Mouse (Mus musculus) limb, embryonic 14.5 days (tissue): ENCODE measurements around the gene Slamf7. TPM values are rescaled to one million over a fixed set of nuclear protein-coding genes. Genes with fewer than 3 reads are reported as not detected.

Experiments
- ATAC-seq: fragments of 200-750 bp; cut with Nextera tagmentation; 2 replicates; pipeline ENCODE4 v1.8.0; 2017; ENCODE audit warnings: low read depth, moderate number of reproducible peaks, moderate TSS enrichment; ENCODE audit not compliant: low FRiP score
- DNase-seq: peaks from one replicate; pipeline ENCODE4 v3.0.0-alpha.2; 2015; ENCODE audit warnings: low spot score
- H3K27ac ChIP-seq: fragments of 300-500 bp; sonication (generic); replicated peaks from 2 replicates; pipeline ENCODE4 v1.5.1; 2014; ENCODE audit warnings: low read depth, mild to moderate bottlenecking, low read length, moderate library complexity, mixed read lengths
- H3K27me3 ChIP-seq: fragments of 300-500 bp; sonication (generic); 2 replicates; pipeline ENCODE4 v1.6.1; 2014; ENCODE audit warnings: low read length, mixed read lengths; ENCODE audit not compliant: control insufficient read depth, insufficient read depth
- H3K36me3 ChIP-seq: fragments of 300-500 bp; sonication (generic); 2 replicates; pipeline ENCODE4 v1.6.1; 2014; ENCODE audit warnings: mild to moderate bottlenecking, low read length, moderate library complexity, mixed read lengths; ENCODE audit not compliant: control insufficient read depth, insufficient read depth
- H3K4me1 ChIP-seq: fragments of 300-500 bp; sonication (generic); 2 replicates; pipeline ENCODE4 v1.6.1; 2014; ENCODE audit warnings: antibody characterized with exemption, low read length, mixed read lengths; ENCODE audit not compliant: control insufficient read depth, insufficient read depth
- H3K4me2 ChIP-seq: fragments of 300-500 bp; sonication (generic); replicated peaks from 2 replicates; pipeline ENCODE4 v1.6.1; 2014; ENCODE audit warnings: low read depth, mild to moderate bottlenecking, low read length, moderate library complexity; ENCODE audit not compliant: severe bottlenecking
- H3K4me3 ChIP-seq: fragments of 300-500 bp; sonication (generic); replicated peaks from 2 replicates; pipeline ENCODE4 v1.5.1; 2014; ENCODE audit warnings: low read length
- H3K9ac ChIP-seq: fragments of 300-500 bp; sonication (generic); 2 replicates; pipeline ENCODE4 v1.6.1; 2014; ENCODE audit warnings: mild to moderate bottlenecking, low read depth, low read length, moderate library complexity; ENCODE audit not compliant: severe bottlenecking
- H3K9me3 ChIP-seq: fragments of 300-500 bp; sonication (generic); 2 replicates; pipeline ENCODE4 v1.6.1; 2016; ENCODE audit warnings: low read length; ENCODE audit not compliant: control insufficient read depth
- POLR2A ChIP-seq: fragments of 200-500 bp; IDR thresholded peaks from 2 replicates; pipeline ENCODE4 v1.8.0; 2012; ENCODE audit warnings: inconsistent platforms, mild to moderate bottlenecking, moderate library complexity, borderline replicate concordance; ENCODE audit not compliant: insufficient read depth, insufficient read length; ENCODE audit errors: extremely low read depth
- WGBS: fragments of 180-500 bp; shearing (Covaris S2); extraction: QIAGEN DNeasy Blood & Tissue Kit; methylation state at CpG from one replicate; pipeline ENCODE4 v1.1.7; 2014; 5-methylcytosine and 5-hydroxymethylcytosine counted together
- microRNA-seq: library from miRNA; unstranded; fragments of <30 nt; microRNA quantifications from one replicate; pipeline ENCODE4, GENCODE M21; 2016
- polyA plus RNA-seq, 2 experiments: library from polyadenylated mRNA; depleted of rRNA in 1 of 2; stranded (reverse) in 1 of 2; unstranded in 1 of 2; fragments of >200 nt; fragmentation: Nextera tagmentation in 1 of 2; extraction: Ambion mirVana in 1 of 2; gene quantifications; 2 replicates each; pipeline versions ENCODE4 v1.2.1 to v1.2.3; 2012 to 2014

Slamf7 gene
- polyA plus RNA-seq, 2 experiments, result 0.09 to 0.21 TPM

GRCm38 (mm10) chr1:171610781-171611180 is 42.1 kb downstream of the Slamf7 start:
- Histone ChIP-seq H3K27ac (no peak overlapping the region), H3K36me3 (no peaks in the 10 kb centered on the region), H3K9me3 (no peaks in the 10 kb centered on the region), H3K4me2 (no peak overlapping the region), H3K27me3 (no peaks in the 10 kb centered on the region), H3K9ac (no peak overlapping the region), H3K4me1 (no peaks in the 10 kb centered on the region), H3K4me3 (no peak overlapping the region)
- ATAC-seq (no peak), DNase-seq (no peak)
- WGBS, result 40% methylated on average over 1 of the region's 1 CpGs
- TF ChIP-seq POLR2A, result no peak

DNA sequence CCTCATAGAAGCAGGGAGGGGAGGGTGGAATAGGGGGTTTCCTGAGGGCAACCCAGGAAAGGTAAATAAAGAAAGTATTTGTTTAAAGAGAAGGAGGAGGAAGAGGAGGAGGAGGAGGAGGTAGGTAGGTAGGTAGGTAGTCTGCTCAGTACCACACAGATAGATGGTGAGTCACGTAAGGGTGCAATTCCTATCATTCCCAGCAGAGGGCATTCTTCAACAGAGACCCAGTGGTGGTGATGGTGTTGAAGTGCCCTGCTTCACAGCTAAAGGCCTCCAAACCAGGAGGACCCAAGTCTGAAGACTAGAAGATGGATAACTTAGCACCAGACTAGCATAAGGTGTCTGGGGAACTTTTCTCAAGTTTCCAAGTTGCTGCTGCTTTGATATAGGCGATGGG is 42.8 kb downstream of the Slamf7 start:
- Histone ChIP-seq H3K27me3 (no peaks in the 10 kb centered on the region), H3K4me2 (no peak overlapping the region), H3K9ac (no peak overlapping the region), H3K36me3 (no peaks in the 10 kb centered on the region), H3K9me3 (no peaks in the 10 kb centered on the region), H3K4me3 (no peak overlapping the region), H3K27ac (no peak overlapping the region), H3K4me1 (no peaks in the 10 kb centered on the region)
- 95% methylated on average over 2 of the region's 2 CpGs for WGBS
- no peak for TF ChIP-seq POLR2A
- ATAC-seq (no peak), DNase-seq (no peak)

- ATAC-seq (no peak), DNase-seq (no peak)
- 83% methylated on average over 9 of the region's 9 CpGs for WGBS
- Histone ChIP-seq H3K4me1 (no peaks in the 10 kb centered on the region), H3K27me3 (no peaks in the 10 kb centered on the region), H3K9me3 (no peaks in the 10 kb centered on the region), H3K27ac (no peak within 1 kb of the TSS), H3K9ac (no peak within 1 kb of the TSS), H3K4me3 (no peak within 1 kb of the TSS), H3K4me2 (no peak within 1 kb of the TSS), H3K36me3 (no peaks in the 10 kb centered on the region)
- no peak for TF ChIP-seq POLR2A
Observed at GRCm38 (mm10) chr1:171607176-171607575, 45.7 kb downstream of the Slamf7 start, which contains the start of gene Ly9. Gene Ly9 (minus strand): TSS chr1:171607410.

- no peaks in the 10 kb centered on the region for H3K9me3 ChIP-seq
- DNase-seq (no peak), ATAC-seq (no peak)
- 78% methylated on average over 3 of the region's 3 CpGs for WGBS
- no peak overlapping the region for H3K4me2 ChIP-seq
- H3K4me1 ChIP-seq, result no peaks in the 10 kb centered on the region
- no peak overlapping the region for H3K9ac ChIP-seq
- no peaks in the 10 kb centered on the region for H3K36me3 ChIP-seq
- no peak overlapping the region for H3K4me3 ChIP-seq
- no peak for TF ChIP-seq POLR2A
- H3K27ac ChIP-seq, result no peak overlapping the region
- no peaks in the 10 kb centered on the region for H3K27me3 ChIP-seq
Observed at GRCm38 (mm10) chr1:171606656-171607055, 46.2 kb downstream of the Slamf7 start.

DNA sequence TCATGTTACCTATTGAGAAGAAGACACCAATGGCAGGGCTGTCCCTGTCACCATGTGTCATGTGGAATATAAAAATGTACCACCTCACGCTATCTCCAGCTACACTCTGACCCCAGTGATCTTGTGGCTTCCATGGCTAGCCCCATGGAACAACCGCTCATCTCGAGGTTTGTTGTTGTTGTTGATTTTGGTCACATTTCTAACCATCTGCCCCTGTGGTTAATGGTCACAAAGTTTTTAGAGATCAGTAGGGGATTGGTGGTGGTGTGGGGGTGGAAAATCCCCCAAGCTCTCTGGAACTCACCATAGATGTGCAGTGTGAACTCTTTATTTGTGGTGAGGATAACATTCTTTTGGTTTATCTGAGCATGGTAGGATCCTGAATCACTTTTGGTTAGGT is 48.1 kb downstream of the Slamf7 start:
- Histone ChIP-seq H3K27me3 (no peaks in the 10 kb centered on the region), H3K27ac (no peak overlapping the region), H3K4me1 (no peaks in the 10 kb centered on the region), H3K36me3 (no peaks in the 10 kb centered on the region), H3K9me3 (no peaks in the 10 kb centered on the region), H3K4me2 (no peak overlapping the region), H3K4me3 (no peak overlapping the region), H3K9ac (no peak overlapping the region)
- TF ChIP-seq POLR2A, result no peak
- 83% methylated on average over 3 of the region's 3 CpGs for WGBS
- ATAC-seq, result no peak
- DNase-seq, result no peak

DNA sequence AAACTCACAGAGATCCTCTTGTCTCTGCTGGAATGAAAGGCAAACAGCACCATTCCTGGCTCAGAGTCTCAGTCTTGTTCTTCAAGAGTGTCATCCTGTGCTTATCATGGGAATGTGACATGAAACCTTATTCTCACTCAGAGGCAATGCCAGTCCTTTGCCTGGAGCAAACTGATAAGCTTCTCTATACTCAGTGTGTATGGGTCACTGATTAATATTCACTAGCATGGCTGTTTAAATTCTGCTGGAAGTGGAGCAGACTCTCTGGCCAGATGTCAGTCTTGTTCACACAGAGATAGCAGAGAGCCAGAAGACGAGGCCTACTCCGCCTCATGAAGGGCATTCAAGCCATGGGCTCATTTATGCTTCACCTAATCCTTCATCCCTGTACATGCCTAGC is 68.3 kb downstream of the Slamf7 start:
- no peak for TF ChIP-seq POLR2A
- no peaks in the 10 kb centered on the region for H3K9me3 ChIP-seq
- H3K9ac ChIP-seq, result no peak overlapping the region
- DNase-seq, result no peak
- 98% methylated on average over 2 of the region's 2 CpGs for WGBS
- no peak overlapping the region for H3K4me2 ChIP-seq
- H3K4me3 ChIP-seq, result no peak overlapping the region
- no peak for ATAC-seq
- H3K27me3 ChIP-seq, result no peaks in the 10 kb centered on the region
- no peaks in the 10 kb centered on the region for H3K4me1 ChIP-seq
- H3K27ac ChIP-seq, result no peak overlapping the region
- H3K36me3 ChIP-seq, result no peaks in the 10 kb centered on the region

Small RNA genes within 50 kb of the gene (microRNA-seq; reads per million reads assigned to microRNA genes)
- gene Mir7683, result not detected

Other genes with a start within 250 kb of the Slamf7 start
- 97.0 and 128 TPM in 2 replicates for gene Usf1, start 241.7 kb downstream of the Slamf7 start, polyA plus RNA-seq (2012; rRNA removed)
- gene Usf1, start 241.7 kb downstream of the Slamf7 start, polyA plus RNA-seq (2014; fragmentation: Nextera tagmentation; extraction: Ambion mirVana), result 86.2 and 89.9 TPM in 2 replicates
- gene Tstd1, start 234.2 kb downstream of the Slamf7 start, polyA plus RNA-seq (2012; rRNA removed), result 3.9 and 4.7 TPM in 2 replicates
- 2.8 and 3.4 TPM in 2 replicates for gene Tstd1, start 234.2 kb downstream of the Slamf7 start, polyA plus RNA-seq (2014; fragmentation: Nextera tagmentation; extraction: Ambion mirVana)
- 19.2 and 20.9 TPM in 2 replicates for gene F11r, start 215.5 kb downstream of the Slamf7 start, polyA plus RNA-seq (2012; rRNA removed)
- gene F11r, start 215.5 kb downstream of the Slamf7 start, polyA plus RNA-seq (2014; fragmentation: Nextera tagmentation; extraction: Ambion mirVana), result 35.4 and 37.6 TPM in 2 replicates
- 8.5 and 10.8 TPM in 2 replicates for gene Alyref2, start 149.6 kb downstream of the Slamf7 start, polyA plus RNA-seq (2012; rRNA removed)
- gene Alyref2, start 149.6 kb downstream of the Slamf7 start, polyA plus RNA-seq (2014; fragmentation: Nextera tagmentation; extraction: Ambion mirVana), result 14.5 and 16.8 TPM in 2 replicates
- 0.05 TPM in 1 of 2 replicates, not detected in the other for gene Itln1, start 117.7 kb downstream of the Slamf7 start, polyA plus RNA-seq (2012; rRNA removed)
- not detected in 2 replicates for gene Itln1, start 117.7 kb downstream of the Slamf7 start, polyA plus RNA-seq (2014; fragmentation: Nextera tagmentation; extraction: Ambion mirVana)
- 0.03 and 0.06 TPM in 2 replicates for gene Cd244a, start 93.8 kb downstream of the Slamf7 start, polyA plus RNA-seq (2012; rRNA removed)
- gene Cd244a, start 93.8 kb downstream of the Slamf7 start, polyA plus RNA-seq (2014; fragmentation: Nextera tagmentation; extraction: Ambion mirVana), result 0.39 TPM in 1 of 2 replicates, not detected in the other
- 0.69 and 0.82 TPM in 2 replicates for gene Ly9, start 45.6 kb downstream of the Slamf7 start, polyA plus RNA-seq (2012; rRNA removed)
- 0.12 and 0.18 TPM in 2 replicates for gene Ly9, start 45.6 kb downstream of the Slamf7 start, polyA plus RNA-seq (2014; fragmentation: Nextera tagmentation; extraction: Ambion mirVana)
- 2.3 and 2.4 TPM in 2 replicates for gene Cd48, start 29.0 kb upstream of the Slamf7 start, polyA plus RNA-seq (2012; rRNA removed)
- gene Cd48, start 29.0 kb upstream of the Slamf7 start, polyA plus RNA-seq (2014; fragmentation: Nextera tagmentation; extraction: Ambion mirVana), result 5.0 and 5.4 TPM in 2 replicates
- gene Slamf1, start 114.1 kb upstream of the Slamf7 start, polyA plus RNA-seq (2012; rRNA removed), result 0.10 and 0.12 TPM in 2 replicates
- 0.08 and 0.11 TPM in 2 replicates for gene Slamf1, start 114.1 kb upstream of the Slamf7 start, polyA plus RNA-seq (2014; fragmentation: Nextera tagmentation; extraction: Ambion mirVana)
- 1.2 and 1.7 TPM in 2 replicates for gene Cd84, start 186.7 kb upstream of the Slamf7 start, polyA plus RNA-seq (2012; rRNA removed)
- gene Cd84, start 186.7 kb upstream of the Slamf7 start, polyA plus RNA-seq (2014; fragmentation: Nextera tagmentation; extraction: Ambion mirVana), result 2.3 and 2.8 TPM in 2 replicates
- gene Gm10521, start 242.6 kb upstream of the Slamf7 start, polyA plus RNA-seq (2012; rRNA removed), result 0.16 and 0.18 TPM in 2 replicates
- gene Gm10521, start 242.6 kb upstream of the Slamf7 start, polyA plus RNA-seq (2014; fragmentation: Nextera tagmentation; extraction: Ambion mirVana), result not detected in 2 replicates